Mouse (Mus musculus) E14TG2a.4 (cell line): Measurements from ENCODE around the gene Ccdc7a.
"Not testable (repeated sequence)": the region's sequence is repeated elsewhere in the genome, so short reads cannot be mapped to it uniquely, and the experiment has no call there.

ENCODE experiments used
- CTCF ChIP-seq: conservative IDR thresholded peaks from 2 replicates; pipeline ENCODE4 v1.5.1; 2014; ENCODE audit warnings: low read length
- POU5F1 ChIP-seq: IDR thresholded peaks from 2 replicates; pipeline ENCODE4 v1.6.1; 2014; ENCODE audit warnings: low read length, borderline replicate concordance

DNA sequence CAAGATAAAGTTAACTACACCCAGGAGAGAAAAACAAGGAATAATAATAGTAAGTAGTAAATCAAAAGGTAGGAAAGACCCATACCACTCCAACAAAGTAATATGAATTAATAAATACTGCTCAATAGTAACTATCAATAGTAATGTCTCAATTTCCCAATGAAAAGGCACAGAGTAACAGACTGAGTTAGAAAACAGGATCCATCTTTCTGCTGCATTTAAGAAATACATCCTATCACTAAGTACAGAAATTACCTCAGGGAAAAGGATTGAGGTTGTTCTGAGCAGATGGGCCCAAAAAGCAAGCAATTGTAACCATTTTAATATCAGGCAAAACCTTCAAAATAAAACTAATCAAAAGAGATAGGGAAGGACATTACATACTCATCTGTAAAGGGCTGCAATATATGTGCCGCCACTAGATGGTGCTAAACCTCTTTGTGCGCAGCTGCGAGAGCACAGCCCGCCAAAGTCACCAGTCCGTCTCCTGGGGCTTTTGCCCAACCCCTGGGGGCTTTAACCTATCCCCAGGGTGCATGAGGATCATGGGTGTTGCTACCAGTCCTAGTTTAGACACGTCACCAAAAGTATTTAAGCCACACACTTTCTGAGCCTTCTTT, 124.2 kb downstream of the Ccdc7a start:
- TF ChIP-seq CTCF: peak; percentile 21; the same call in 1 of the 2 replicates
- not testable (repeated sequence) for TF ChIP-seq POU5F1
